Mouse (Mus musculus) brain, embryonic 14.5 days (tissue): ENCODE results near the gene Zfhx3.

Source experiments
- CTCF ChIP-seq: fragments of 200-500 bp; IDR thresholded peaks from 2 replicates; pipeline ENCODE4 v1.5.1; 2012; ENCODE audit warnings: inconsistent platforms, mild to moderate bottlenecking, moderate library complexity, borderline replicate concordance; ENCODE audit not compliant: insufficient read depth, insufficient read length; ENCODE audit errors: extremely low read depth
- POLR2A ChIP-seq: fragments of 200-500 bp; IDR thresholded peaks from 2 replicates; pipeline ENCODE4 v1.6.1; 2012; ENCODE audit warnings: mild to moderate bottlenecking, inconsistent platforms, borderline replicate concordance; ENCODE audit not compliant: poor library complexity, insufficient read depth, insufficient read length, severe bottlenecking; ENCODE audit errors: extremely low read depth

DNA sequence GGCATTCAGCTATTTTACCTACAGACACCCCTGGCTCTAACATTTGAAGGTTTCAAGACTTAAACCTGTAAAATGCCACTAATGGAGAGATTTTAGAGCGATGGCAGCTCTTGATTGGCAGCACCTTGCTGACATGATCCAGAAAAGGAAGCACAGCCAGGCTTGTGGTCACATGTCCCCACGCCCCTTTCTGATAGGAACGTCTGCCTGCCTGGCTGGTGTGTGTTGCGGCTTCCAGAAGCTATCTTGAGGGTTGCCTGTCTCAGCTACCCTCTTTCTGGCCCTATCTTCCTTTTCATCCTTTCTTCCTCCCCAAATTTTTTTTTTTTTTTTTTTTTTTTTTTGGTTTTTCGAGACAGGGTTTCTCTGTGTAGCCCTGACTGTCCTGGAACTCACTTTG lies 899.9 kb downstream of the Zfhx3 start:
- TF ChIP-seq CTCF (no peak), POLR2A (no peak)
